Mouse (Mus musculus) c-Kit-negative CD71-positive TER-119-positive erythroid progenitor cells, embryonic 14.5 days (primary cell): ENCODE results near the gene Cysltr2.

ENCODE experiments used
- DNase-seq: peaks from one replicate; pipeline ENCODE4 v3.0.0-alpha.2; 2013; ENCODE audit warnings: low read depth, low spot score

Gene Cysltr2

DNA sequence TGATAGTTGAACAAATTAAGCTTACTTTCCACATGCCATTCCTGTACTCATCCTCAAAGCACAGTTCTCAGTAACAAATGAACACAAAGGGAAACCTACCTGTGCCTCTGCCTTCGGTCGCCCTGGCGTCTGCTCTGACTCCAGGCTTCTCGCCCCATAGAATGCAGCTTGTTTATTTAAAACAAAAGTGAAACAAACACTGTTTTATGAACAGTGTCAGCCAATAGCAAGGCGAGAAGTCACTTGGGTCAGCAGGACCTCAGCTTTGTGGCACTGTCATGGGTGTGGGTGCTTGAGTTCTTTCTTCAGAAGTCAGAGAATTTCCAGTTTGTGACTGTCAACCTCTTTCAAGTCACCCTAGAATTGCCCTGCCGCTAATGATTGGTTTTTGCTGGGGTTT lies at the start of gene Cysltr2:
TSS of gene Cysltr2 (minus strand) at position 178 of the 400 bp plus-strand sequence.
- no peak for DNase-seq

DNA sequence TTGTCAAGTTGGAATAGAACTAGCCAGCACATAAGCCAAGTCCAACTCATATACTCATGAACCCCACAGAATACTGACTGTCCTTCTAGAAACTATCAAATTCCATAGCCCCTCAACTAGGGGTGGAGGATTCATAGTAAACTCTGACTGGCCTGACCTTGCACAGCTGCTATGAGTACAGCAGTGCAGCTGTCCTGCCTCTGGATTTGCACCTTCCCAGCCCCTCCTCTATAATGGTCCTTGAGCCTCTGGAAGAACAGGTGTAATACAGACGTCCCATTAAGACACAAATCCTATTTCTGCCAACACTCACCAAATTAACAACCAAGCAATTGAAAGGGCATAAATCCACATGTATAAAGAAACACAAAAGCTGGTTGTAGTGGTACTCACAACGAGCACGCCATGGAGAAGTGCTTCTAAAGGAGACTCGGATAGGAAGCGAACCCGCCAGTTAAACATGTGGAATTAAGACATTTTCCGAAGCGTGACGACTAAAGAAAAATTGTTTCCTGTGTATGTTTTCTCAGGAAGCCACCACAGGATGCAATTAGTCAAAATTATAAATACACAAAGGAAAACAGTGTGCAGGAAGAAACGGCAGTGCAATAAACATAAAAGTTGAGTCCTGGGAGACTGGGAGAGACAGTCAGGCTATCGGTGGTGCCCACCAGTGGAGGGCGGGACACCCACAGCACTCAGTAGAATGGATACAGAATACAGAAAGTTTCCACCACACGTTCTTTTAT lies 46.1 kb upstream of the Cysltr2 start:
- DNase-seq: no peak

DNA sequence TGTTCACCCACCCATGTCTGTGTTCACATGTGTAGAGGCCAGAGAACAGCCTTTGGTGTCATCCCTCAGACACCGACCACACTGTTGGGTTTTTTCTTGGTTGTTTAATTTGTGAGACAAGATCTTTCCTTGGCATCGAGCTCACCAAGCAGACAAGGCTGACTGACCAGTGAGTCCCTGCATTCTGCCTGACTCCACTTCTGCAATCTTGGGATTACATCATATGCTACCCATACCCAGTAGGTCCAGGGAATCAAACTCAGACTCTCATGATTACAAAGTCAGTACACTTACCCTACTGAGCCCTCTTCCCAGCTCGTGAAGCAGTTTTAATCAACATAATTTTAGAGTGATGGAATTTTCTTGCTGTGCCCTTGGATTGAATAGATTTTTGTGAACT lies 44.0 kb upstream of the Cysltr2 start:
- no peak for DNase-seq

DNA sequence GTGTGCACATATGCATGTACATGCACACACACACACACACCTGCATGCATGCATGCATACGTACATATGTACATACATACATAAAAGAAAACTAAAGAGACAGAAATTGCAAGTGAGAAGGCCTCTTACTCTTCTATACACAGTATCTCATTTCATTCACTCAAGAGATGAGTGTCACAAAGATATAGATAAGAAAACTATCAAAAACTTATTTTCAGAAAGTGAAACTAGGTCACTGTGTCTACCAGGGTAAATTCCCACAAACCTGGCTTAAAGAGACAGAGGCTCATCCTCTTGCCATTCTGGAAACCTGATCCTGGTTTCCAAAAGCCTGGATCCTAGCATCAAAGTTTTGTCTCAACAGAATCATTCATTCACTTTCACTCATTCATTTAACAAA lies 39.3 kb upstream of the Cysltr2 start:
- no peak for DNase-seq

DNA sequence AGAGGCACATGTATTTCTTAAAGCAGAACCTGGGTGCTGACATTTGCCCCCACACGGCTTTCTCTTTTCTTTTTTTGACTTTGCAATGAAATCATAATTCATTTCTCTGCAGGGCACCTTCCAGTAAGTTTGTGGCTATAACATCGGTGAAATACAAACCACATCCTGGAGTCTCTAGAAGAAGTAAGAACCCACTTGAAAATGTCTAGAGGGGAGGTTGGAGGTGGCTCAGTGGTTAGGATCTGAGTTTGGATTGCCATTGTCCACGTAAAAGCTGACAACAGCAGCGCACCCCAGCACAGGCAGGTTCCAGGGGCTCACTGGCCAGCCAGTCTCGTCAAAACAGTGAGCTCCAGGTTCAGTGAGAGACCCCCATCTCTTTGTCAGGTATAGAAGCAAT lies 38.8 kb upstream of the Cysltr2 start:
- DNase-seq: no peak

DNA sequence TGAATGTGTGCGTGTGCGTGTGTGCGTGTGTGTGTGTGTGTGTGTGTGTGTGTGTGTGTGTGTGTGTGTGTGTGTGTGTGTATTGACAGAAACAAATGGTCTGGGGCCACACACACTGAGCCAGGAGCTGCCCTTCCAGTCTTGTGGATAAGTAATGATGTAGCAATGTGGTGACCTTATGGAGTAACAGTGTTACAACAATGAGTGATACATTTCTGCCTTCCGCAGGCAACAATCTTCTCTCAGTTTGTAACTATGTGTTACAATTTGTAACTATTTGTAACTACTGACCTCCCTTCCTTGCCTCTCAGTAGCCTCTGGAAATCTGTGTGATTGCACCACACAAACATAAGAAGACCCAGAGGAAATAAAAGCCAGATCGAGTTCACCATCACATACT lies 38.3 kb upstream of the Cysltr2 start:
- no peak for DNase-seq

- no peak for DNase-seq
Observed at GRCm38 (mm10) chr14:73086425-73086824, 37.5 kb upstream of the Cysltr2 start.

GRCm38 (mm10) chr14:73083563-73083962 lies 34.6 kb upstream of the Cysltr2 start:
- DNase-seq: no peak

- DNase-seq: no peak
Observed at GRCm38 (mm10) chr14:73064460-73064859, 15.5 kb upstream of the Cysltr2 start.

GRCm38 (mm10) chr14:73058755-73059154 lies 9.8 kb upstream of the Cysltr2 start:
- no peak for DNase-seq

GRCm38 (mm10) chr14:73057764-73058163 lies 8.8 kb upstream of the Cysltr2 start:
- no peak for DNase-seq

DNA sequence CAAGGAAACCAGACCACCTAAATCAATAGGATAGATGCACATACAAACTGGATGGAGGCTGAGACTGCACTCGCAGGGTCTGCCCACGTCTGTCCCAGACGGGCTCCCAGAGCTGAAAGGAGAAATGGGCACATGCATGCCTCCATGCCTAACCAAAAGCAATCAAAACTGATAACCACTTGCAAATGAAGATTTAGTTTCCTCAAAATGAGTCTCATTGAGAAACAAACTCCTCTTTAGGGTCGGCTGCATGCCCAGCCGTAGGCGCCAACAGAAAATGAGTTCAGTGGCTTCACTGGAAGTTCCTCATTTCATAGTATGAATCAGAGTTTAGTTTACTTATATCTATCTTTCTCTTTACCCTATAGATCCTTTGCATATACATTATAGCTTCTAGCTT lies 7.9 kb upstream of the Cysltr2 start:
- no peak for DNase-seq

DNA sequence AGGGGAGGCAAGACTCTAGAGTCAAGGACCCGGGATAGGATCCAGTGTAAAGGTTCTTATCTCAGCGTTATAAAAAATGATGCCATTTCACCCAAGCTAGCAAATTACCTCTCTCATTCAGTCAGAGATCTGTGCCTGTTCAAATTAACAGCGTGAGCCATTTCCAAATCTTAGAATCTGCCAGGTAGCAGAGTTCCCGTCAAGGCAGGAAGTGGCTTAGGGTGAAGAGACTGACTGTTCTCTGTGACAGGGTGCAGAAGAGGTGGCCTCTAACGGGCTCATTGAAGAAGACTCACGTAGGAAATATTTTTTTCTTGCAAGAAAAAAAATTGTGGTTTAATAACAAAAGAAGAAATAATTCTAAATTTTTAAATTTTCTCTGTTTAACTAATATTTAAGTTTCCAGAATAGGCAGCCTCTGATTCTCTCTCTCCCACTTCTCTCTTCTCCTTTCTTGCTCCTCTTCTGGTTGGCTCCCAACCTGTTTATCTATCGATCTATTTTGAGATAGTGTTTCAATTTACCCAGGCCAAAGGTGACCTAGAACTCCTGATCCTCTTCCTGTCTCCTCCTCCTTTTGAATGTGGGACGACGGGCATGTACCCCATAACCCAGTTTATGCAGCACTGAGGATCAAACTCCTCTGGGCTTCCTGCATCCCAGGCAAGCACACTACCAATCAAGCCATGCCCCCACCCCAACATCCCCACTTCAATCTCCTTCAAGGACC lies 3.5 kb downstream of the Cysltr2 start:
- no peak for DNase-seq

DNA sequence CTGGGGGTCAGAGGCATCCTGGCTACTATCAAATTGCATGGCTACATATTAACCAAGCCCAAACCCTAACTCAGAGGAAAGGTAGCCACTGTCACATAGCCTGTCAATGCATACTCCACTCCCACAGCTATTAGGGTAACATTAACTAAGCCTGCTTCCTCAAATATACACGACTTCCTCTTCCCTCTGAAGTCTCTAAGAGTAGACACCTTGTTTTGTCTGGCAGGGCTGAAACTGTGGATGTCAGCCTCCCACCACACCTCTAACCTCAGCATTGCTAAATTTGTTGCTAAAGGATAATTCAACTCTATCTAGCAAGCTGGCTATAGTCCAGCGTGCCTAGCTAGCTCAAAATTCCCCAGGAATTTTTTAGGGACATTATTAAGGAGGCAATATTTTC lies 7.2 kb downstream of the Cysltr2 start:
- DNase-seq: no peak

DNA sequence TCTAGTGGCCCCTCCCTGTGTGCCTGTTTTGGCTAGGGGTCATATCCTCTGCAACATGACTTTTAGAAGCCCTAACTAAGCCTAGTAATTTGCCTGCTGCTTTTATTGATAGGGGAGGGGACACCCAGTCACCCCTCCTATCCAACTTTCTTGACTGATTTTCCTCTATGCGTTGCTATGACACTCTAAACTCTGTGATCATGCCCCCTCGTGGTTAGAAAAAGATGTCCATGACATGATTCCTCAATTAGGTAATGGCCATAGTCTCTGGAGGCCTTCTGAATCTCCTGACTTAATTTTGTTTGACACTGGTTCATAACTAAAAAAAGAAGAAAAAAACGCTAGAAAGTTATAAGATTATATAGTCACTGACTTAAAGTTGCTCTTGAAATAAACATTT lies 15.6 kb downstream of the Cysltr2 start:
- DNase-seq: no peak

GRCm38 (mm10) chr14:73031218-73031617 lies 17.7 kb downstream of the Cysltr2 start:
- DNase-seq: no peak

GRCm38 (mm10) chr14:73017272-73017671 lies 31.6 kb downstream of the Cysltr2 start:
- DNase-seq: no peak

DNA sequence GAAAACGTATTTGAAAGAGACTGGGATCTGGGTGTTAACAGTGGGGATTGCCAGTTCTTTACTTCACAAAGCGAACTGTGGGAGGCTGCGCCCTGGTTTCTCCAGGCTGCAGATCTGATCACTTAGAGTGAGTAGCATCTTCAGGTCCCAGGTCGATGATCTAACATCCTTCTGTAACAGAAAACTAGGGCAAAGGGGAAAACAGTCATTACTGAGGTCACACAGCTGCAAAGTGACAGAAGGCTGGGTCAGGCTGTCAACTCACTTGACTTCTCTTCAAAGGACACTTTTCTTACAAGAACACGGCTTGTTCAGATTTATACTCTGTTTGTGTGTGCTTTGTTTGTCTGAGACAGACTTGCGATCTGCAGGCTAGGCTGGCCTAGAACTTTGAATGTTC lies 33.5 kb downstream of the Cysltr2 start:
- DNase-seq: no peak

- no peak for DNase-seq
Observed at GRCm38 (mm10) chr14:73013723-73014544, 35.0 kb downstream of the Cysltr2 start.

- no peak for DNase-seq
Observed at GRCm38 (mm10) chr14:73001814-73002213, 47.1 kb downstream of the Cysltr2 start.

- DNase-seq: peak; percentile 2
Observed at GRCm38 (mm10) chr14:73000325-73000724, 48.6 kb downstream of the Cysltr2 start.

- no peak for DNase-seq
Observed at GRCm38 (mm10) chr14:72998111-72998510, 50.8 kb downstream of the Cysltr2 start.
